In the genomic region with DNA sequence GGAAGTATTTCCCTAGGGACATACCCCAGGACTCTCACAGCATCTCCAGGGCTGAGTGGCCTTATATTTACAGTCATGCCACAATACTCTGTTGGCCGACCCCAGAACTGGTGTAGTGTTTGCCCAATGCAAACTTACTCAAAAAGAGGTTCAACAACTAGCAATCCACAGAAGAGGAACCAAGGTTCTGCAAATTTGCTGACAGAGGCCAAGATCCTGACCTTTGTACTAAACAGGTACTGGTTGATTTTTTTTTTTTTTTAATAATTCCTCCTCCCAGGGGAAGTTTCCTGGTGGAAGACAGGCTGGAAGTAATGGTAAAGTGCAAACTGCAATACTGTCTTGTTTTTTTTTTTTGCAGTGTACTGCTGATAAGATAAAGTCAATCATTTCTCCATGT, we compare ENCODE assay signal across 14 mouse cellular contexts. TPM values are rescaled to one million over a fixed set of nuclear protein-coding genes. Genes with fewer than 3 reads are reported as not detected.
"Had no signal": no experiment of that assay in that cellular context is flagged by ENCODE, and none has a peak within 500 bp of the region (broad histone marks: within the 10 kb centered on the region; RNA-seq: fewer than 3 reads in every experiment).

No protein-coding gene starts in this region.

- H3K4me1 ChIP-seq: limb, embryonic 13.5 days had no signal

- H3K9me3 ChIP-seq: limb, embryonic 13.5 days; midbrain, embryonic 12.5 days; stomach, embryonic 15.5 days had no signal

- H3K9ac ChIP-seq: limb, embryonic 13.5 days; lung, embryonic 14.5 days; midbrain, embryonic 12.5 days; stomach, embryonic 15.5 days had no signal

- H3K27ac ChIP-seq: kidney, postnatal 0 days; limb, embryonic 13.5 days; macrophage; midbrain, embryonic 12.5 days; stomach, embryonic 15.5 days had no signal

- DNase-seq: kidney, adult 8-10 months; left cerebral cortex, postnatal 4 days; lung, embryonic 14.5 days; lung, postnatal 10 days; right cerebral cortex, postnatal 14 days; thymus, adult 2 months; thymus, postnatal 36 days had no signal

- H3K36me3 ChIP-seq: limb, embryonic 13.5 days; midbrain, embryonic 12.5 days; stomach, embryonic 15.5 days had no signal

- H3K27me3 ChIP-seq: limb, embryonic 13.5 days; midbrain, embryonic 12.5 days; stomach, embryonic 15.5 days had no signal

- H3K4me3 ChIP-seq: midbrain, embryonic 12.5 days; stomach, embryonic 15.5 days had no signal

RNA-seq across cellular contexts. Expression of a gene that starts 1.6 kb away (rescaled TPM):
- total RNA-seq: megakaryocyte-erythroid progenitor cell, adult 5-6 weeks had no signal
- polyA plus RNA-seq: macrophage; spleen, adult 2 months had no signal
